Mouse (Mus musculus) urinary bladder, postnatal 14 days (tissue): Measurements from ENCODE around the gene Plpp7.

ENCODE experiments used
- DNase-seq: peaks from one replicate; pipeline ENCODE4 v3.0.0; 2021; ENCODE audit warnings: low spot score

The Plpp7 gene

GRCm38 (mm10) chr2:32095351-32096121 is at the start of gene Plpp7:
Gene Plpp7, plus strand, starts transcription at chr2:32095528.
- DNase-seq, result peak; percentile 51

DNA sequence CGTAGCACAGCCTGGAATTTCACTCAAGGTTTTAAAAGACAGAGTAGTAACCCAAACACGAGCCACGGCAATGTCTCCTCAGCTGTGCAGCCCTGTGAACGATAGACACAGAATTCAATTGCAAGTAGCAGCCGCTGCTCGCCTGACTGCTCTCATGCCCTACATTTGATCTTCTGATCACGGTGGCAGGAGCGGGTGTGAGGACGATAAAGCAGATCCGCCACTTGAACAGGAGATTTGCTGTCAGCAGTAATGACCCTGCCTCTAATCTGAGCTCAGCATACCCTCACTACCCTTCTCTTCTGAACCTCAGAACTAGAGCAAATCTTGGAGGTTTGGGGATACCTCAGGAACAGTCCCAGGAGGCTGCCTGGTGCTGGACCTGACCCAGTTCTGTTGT is 49.3 kb upstream of the Plpp7 start:
- DNase-seq, result no peak

GRCm38 (mm10) chr2:32047323-32047722 is 48.0 kb upstream of the Plpp7 start:
- no peak for DNase-seq

- DNase-seq, result no peak
Observed at GRCm38 (mm10) chr2:32051791-32052190, 43.5 kb upstream of the Plpp7 start.

DNA sequence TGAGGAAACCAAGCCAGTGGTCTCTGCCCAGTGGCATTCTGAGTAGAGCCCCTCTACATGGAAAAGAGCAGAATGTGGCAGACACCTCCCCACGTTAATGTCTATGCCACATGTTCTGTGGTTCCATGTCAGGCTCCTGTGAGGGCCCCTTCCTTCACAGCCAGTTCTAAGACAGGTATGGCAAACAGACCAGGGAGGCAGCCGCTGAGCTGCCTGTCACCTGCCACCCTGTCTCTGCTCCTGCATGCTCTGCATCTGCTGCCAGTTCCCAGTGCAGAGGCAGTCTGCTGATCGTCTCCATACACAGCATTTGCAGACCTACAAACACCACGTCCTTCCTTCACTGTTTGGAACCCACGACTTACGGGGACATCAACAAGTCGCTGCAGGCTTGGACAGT is 42.9 kb upstream of the Plpp7 start:
- no peak for DNase-seq

- DNase-seq, result no peak
Observed at GRCm38 (mm10) chr2:32055357-32055965, 39.9 kb upstream of the Plpp7 start.

GRCm38 (mm10) chr2:32056524-32056923 is 38.8 kb upstream of the Plpp7 start:
- no peak for DNase-seq

- no peak for DNase-seq
Observed at GRCm38 (mm10) chr2:32057360-32057759, 38.0 kb upstream of the Plpp7 start.

GRCm38 (mm10) chr2:32057794-32058193 is 37.5 kb upstream of the Plpp7 start:
- no peak for DNase-seq

GRCm38 (mm10) chr2:32058241-32058640 is 37.1 kb upstream of the Plpp7 start:
- no peak for DNase-seq

DNA sequence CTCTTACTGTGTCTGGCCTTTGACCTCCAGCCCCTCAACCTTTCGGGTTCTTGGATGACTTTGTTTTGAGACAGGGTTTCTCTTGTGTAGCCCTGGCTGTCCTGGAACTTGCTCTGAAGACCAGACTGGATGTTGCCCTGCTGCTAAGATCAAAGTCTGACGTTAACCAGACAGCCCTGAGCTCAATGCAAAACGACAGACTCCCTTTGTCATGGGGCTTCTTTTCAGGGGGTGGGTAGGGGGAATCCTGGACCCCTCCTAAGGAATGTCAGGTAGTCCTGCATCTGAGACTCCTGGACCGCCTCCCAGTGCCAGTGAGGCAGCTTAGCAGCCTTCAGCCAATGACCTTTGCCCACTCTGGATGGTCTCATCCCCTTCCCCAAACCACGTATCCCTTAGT is 36.6 kb upstream of the Plpp7 start:
- no peak for DNase-seq

DNA sequence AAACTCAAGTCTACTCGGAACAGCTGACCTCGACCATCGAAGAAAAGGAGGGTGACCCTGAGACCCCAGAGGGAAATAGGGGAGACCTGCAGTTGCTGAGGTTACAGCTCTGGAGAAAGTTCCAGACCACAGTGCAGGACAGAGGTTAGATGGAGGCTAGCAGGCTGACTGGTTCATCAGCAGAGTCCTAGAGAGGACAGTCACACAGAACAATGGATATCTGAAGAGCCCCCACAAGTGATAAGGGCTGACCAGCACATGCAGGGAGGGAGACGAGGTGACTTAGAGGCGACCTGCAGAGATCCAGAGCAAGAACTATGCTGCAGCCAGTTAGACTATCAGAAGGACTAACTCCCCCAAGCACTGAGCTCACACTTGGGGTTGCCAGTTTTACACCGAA is 35.7 kb upstream of the Plpp7 start:
- no peak for DNase-seq

- DNase-seq, result no peak
Observed at GRCm38 (mm10) chr2:32060228-32060805, 35.0 kb upstream of the Plpp7 start.

- DNase-seq, result no peak
Observed at GRCm38 (mm10) chr2:32061189-32061588, 34.1 kb upstream of the Plpp7 start.

GRCm38 (mm10) chr2:32061722-32062505 is 33.4 kb upstream of the Plpp7 start:
- no peak for DNase-seq

- no peak for DNase-seq
Observed at GRCm38 (mm10) chr2:32062626-32063410, 32.5 kb upstream of the Plpp7 start.

GRCm38 (mm10) chr2:32063451-32064151 is 31.7 kb upstream of the Plpp7 start:
- DNase-seq, result no peak

GRCm38 (mm10) chr2:32064913-32065312 is 30.4 kb upstream of the Plpp7 start:
- DNase-seq, result no peak

DNA sequence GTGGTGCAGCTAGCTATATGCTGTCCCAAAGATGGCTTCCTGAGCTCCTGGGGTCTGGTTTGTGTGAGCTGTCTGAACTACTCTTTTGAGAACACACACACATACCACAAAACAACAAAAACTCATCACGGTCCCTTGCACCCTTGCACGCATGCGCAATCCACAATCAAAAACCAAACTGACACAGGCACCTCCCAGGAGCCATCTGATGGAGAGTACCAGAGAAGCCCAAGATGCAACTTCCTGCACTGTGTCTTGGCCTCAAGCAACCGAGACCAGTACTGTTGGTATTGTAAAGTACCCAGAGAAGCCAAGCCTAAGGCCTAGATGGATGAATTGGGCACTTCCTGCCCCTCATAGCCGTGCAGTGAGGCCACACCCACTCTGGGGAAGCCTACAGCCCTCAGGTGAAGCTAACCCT is 29.9 kb upstream of the Plpp7 start:
- no peak for DNase-seq

GRCm38 (mm10) chr2:32066005-32066404 is 29.3 kb upstream of the Plpp7 start:
- DNase-seq, result no peak
